Mouse (Mus musculus): Measurements from ENCODE around the gene Picalm. TPM values are rescaled to one million over a fixed set of nuclear protein-coding genes. Genes with fewer than 3 reads are reported as not detected.

The Picalm gene
- total and polyA plus RNA-seq, 2 experiments = 29.7 to 127 TPM

GRCm38 (mm10) chr7:90132322-90132721 lies 2.3 kb downstream of the Picalm start:
- Histone ChIP-seq H3K4me1 (ENCODE audit: control insufficient read depth, insufficient read depth, low read length) (peaks cover 20% of the 10 kb centered on the region; the same call in 1 of the 2 replicates), H3K79me2 (ENCODE audit: control insufficient read depth, insufficient read depth, low read length) (peaks cover 22% of the 10 kb centered on the region; the same call in 1 of the 2 replicates), H3K9ac (ENCODE audit: low read depth, low read length) (peak overlapping the region; percentile 79), H3K4me3 (ENCODE audit: insufficient read depth, low read depth, low read length) (peak overlapping the region; percentile 94), H3K36me3 (ENCODE audit: control insufficient read depth, insufficient read depth, low read length) (no peaks in the 10 kb centered on the region), H3K27me3 (ENCODE audit: control insufficient read depth, insufficient read depth, low read length) (no peaks in the 10 kb centered on the region), H3K27ac (replicated peaks; ENCODE audit: insufficient read depth, low read depth, low read length) (peak overlapping the region; percentile 86)
- WGBS = 8% methylated on average over 3 of the region's 3 CpGs
- DNase-seq (ENCODE audit: extremely low read depth, low read depth, low spot score) = peak; percentile 70
- TF ChIP-seq CTCF (IDR thresholded peaks at IDR 0.05; ENCODE audit: low read depth, low read length) (no peak), POLR2A (IDR thresholded peaks at IDR 0.05; ENCODE audit: extremely low read depth, insufficient read depth, low read length) (no peak)

GRCm38 (mm10) chr7:90136736-90137135 lies 6.7 kb downstream of the Picalm start:
- no peaks in the 10 kb centered on the region for H3K27me3 ChIP-seq (ENCODE audit: control insufficient read depth, insufficient read depth, low read length)
- TF ChIP-seq CTCF (IDR thresholded peaks at IDR 0.05; ENCODE audit: low read depth, low read length) (no peak), POLR2A (IDR thresholded peaks at IDR 0.05; ENCODE audit: extremely low read depth, insufficient read depth, low read length) (no peak)
- H3K79me2 ChIP-seq (ENCODE audit: control insufficient read depth, insufficient read depth, low read length) = peaks cover 18% of the 10 kb centered on the region; the same call in 1 of the 2 replicates
- H3K4me1 ChIP-seq (ENCODE audit: control insufficient read depth, insufficient read depth, low read length) = peaks cover 21% of the 10 kb centered on the region; the same call in 1 of the 2 replicates
- no peak overlapping the region for H3K4me3 ChIP-seq (ENCODE audit: insufficient read depth, low read depth, low read length)
- no peak for DNase-seq (ENCODE audit: extremely low read depth, low read depth, low spot score)
- H3K27ac ChIP-seq (replicated peaks; ENCODE audit: insufficient read depth, low read depth, low read length) = no peak overlapping the region
- no peak overlapping the region for H3K9ac ChIP-seq (ENCODE audit: low read depth, low read length)
- WGBS = 77% methylated on average over 3 of the region's 3 CpGs
- H3K36me3 ChIP-seq (ENCODE audit: control insufficient read depth, insufficient read depth, low read length) = no peaks in the 10 kb centered on the region

- Histone ChIP-seq H3K9ac (ENCODE audit: low read depth, low read length) (no peak overlapping the region), H3K36me3 (ENCODE audit: control insufficient read depth, insufficient read depth, low read length) (no peaks in the 10 kb centered on the region), H3K4me3 (ENCODE audit: insufficient read depth, low read depth, low read length) (no peak overlapping the region), H3K27ac (replicated peaks; ENCODE audit: insufficient read depth, low read depth, low read length) (no peak overlapping the region), H3K27me3 (ENCODE audit: control insufficient read depth, insufficient read depth, low read length) (no peaks in the 10 kb centered on the region), H3K4me1 (ENCODE audit: control insufficient read depth, insufficient read depth, low read length) (peaks cover 24% of the 10 kb centered on the region), H3K79me2 (ENCODE audit: control insufficient read depth, insufficient read depth, low read length) (peaks cover 22% of the 10 kb centered on the region; the same call in 1 of the 2 replicates)
- no peak for TF ChIP-seq CTCF (IDR thresholded peaks at IDR 0.05; ENCODE audit: low read depth, low read length)
- no peak for TF ChIP-seq POLR2A (IDR thresholded peaks at IDR 0.05; ENCODE audit: extremely low read depth, insufficient read depth, low read length)
- DNase-seq (ENCODE audit: extremely low read depth, low read depth, low spot score) = no peak
- 44% methylated on average over 4 of the region's 4 CpGs for WGBS
Measured at GRCm38 (mm10) chr7:90138359-90138758, 8.3 kb downstream of the Picalm start.

- Histone ChIP-seq H3K36me3 (ENCODE audit: control insufficient read depth, insufficient read depth, low read length) (no peaks in the 10 kb centered on the region), H3K4me3 (ENCODE audit: insufficient read depth, low read depth, low read length) (no peak overlapping the region), H3K27me3 (ENCODE audit: control insufficient read depth, insufficient read depth, low read length) (no peaks in the 10 kb centered on the region), H3K4me1 (ENCODE audit: control insufficient read depth, insufficient read depth, low read length) (peaks cover 31% of the 10 kb centered on the region), H3K79me2 (ENCODE audit: control insufficient read depth, insufficient read depth, low read length) (peaks cover 20% of the 10 kb centered on the region; the same call in 1 of the 2 replicates), H3K27ac (replicated peaks; ENCODE audit: insufficient read depth, low read depth, low read length) (no peak overlapping the region), H3K9ac (ENCODE audit: low read depth, low read length) (no peak overlapping the region)
- peak; percentile 78 for DNase-seq (ENCODE audit: extremely low read depth, low read depth, low spot score)
- no peak for TF ChIP-seq CTCF (IDR thresholded peaks at IDR 0.05; ENCODE audit: low read depth, low read length)
- TF ChIP-seq POLR2A (IDR thresholded peaks at IDR 0.05; ENCODE audit: extremely low read depth, insufficient read depth, low read length) = no peak
- 3% methylated on average over 3 of the region's 3 CpGs for WGBS
Measured at GRCm38 (mm10) chr7:90140290-90140689, 10.3 kb downstream of the Picalm start.

GRCm38 (mm10) chr7:90144275-90144674 lies 14.3 kb downstream of the Picalm start:
- TF ChIP-seq CTCF (IDR thresholded peaks at IDR 0.05; ENCODE audit: low read depth, low read length) = no peak
- TF ChIP-seq POLR2A (IDR thresholded peaks at IDR 0.05; ENCODE audit: extremely low read depth, insufficient read depth, low read length) = no peak
- H3K36me3 ChIP-seq (ENCODE audit: control insufficient read depth, insufficient read depth, low read length) = no peaks in the 10 kb centered on the region
- no peak for DNase-seq (ENCODE audit: extremely low read depth, low read depth, low spot score)
- no peaks in the 10 kb centered on the region for H3K27me3 ChIP-seq (ENCODE audit: control insufficient read depth, insufficient read depth, low read length)
- no peak overlapping the region for H3K27ac ChIP-seq (replicated peaks; ENCODE audit: insufficient read depth, low read depth, low read length)
- WGBS = 70% methylated on average over 2 of the region's 2 CpGs
- peaks cover 19% of the 10 kb centered on the region for H3K79me2 ChIP-seq (ENCODE audit: control insufficient read depth, insufficient read depth, low read length)
- H3K9ac ChIP-seq (ENCODE audit: low read depth, low read length) = no peak overlapping the region
- H3K4me1 ChIP-seq (ENCODE audit: control insufficient read depth, insufficient read depth, low read length) = peaks cover 50% of the 10 kb centered on the region
- no peak overlapping the region for H3K4me3 ChIP-seq (ENCODE audit: insufficient read depth, low read depth, low read length)

GRCm38 (mm10) chr7:90144971-90145370 lies 15.0 kb downstream of the Picalm start:
- DNase-seq (ENCODE audit: extremely low read depth, low read depth, low spot score) = no peak
- Histone ChIP-seq H3K4me1 (ENCODE audit: control insufficient read depth, insufficient read depth, low read length) (peaks cover 50% of the 10 kb centered on the region), H3K9ac (ENCODE audit: low read depth, low read length) (no peak overlapping the region), H3K79me2 (ENCODE audit: control insufficient read depth, insufficient read depth, low read length) (peaks cover 19% of the 10 kb centered on the region), H3K27ac (replicated peaks; ENCODE audit: insufficient read depth, low read depth, low read length) (no peak overlapping the region), H3K27me3 (ENCODE audit: control insufficient read depth, insufficient read depth, low read length) (no peaks in the 10 kb centered on the region), H3K4me3 (ENCODE audit: insufficient read depth, low read depth, low read length) (no peak overlapping the region), H3K36me3 (ENCODE audit: control insufficient read depth, insufficient read depth, low read length) (no peaks in the 10 kb centered on the region)
- TF ChIP-seq POLR2A (IDR thresholded peaks at IDR 0.05; ENCODE audit: extremely low read depth, insufficient read depth, low read length) (no peak), CTCF (IDR thresholded peaks at IDR 0.05; ENCODE audit: low read depth, low read length) (no peak)
- 24% methylated on average over 2 of the region's 2 CpGs for WGBS

Measured in liver, adult 2 months (tissue).